Mouse (Mus musculus) subcutaneous adipose tissue, adult 2 months (tissue): ENCODE results near the gene Sars. TPM values are rescaled to one million over a fixed set of nuclear protein-coding genes. Genes with fewer than 3 reads are reported as not detected.

Source experiments
- polyA plus RNA-seq: library from polyadenylated mRNA; depleted of rRNA; stranded (reverse); fragments of >200 nt; gene quantifications from 2 replicates; pipeline ENCODE4 v1.2.3, GENCODE M21; 2012; ENCODE audit warnings: low replicate concordance; rRNA removed

The Sars gene
- 41.3 and 52.4 TPM in 2 replicates for polyA plus RNA-seq

GRCm38 (mm10) chr3:108444698-108445365 is at the start of gene Sars:
Gene Sars (minus strand): TSS chr3:108445209.

GRCm38 (mm10) chr3:108414857-108415830 is 29.9 kb downstream of the Sars start, which contains the start of gene Celsr2:
Gene Celsr2 (minus strand): TSS chr3:108415552.

GRCm38 (mm10) chr3:108383485-108384354 is 61.3 kb downstream of the Sars start, which contains the start of gene Psrc1:
Gene Psrc1 (plus strand): TSS chr3:108383839.

Other genes starting within 250 kb of the Sars start
- 6.8 and 8.5 TPM in 2 replicates for gene Cyb561d1, start 244.0 kb downstream of the Sars start, polyA plus RNA-seq
- 4.9 and 18.9 TPM in 2 replicates for gene Atxn7l2, start 234.3 kb downstream of the Sars start, polyA plus RNA-seq
- 0.20 and 0.55 TPM in 2 replicates for gene Sypl2, start 218.6 kb downstream of the Sars start, polyA plus RNA-seq
- gene Psma5, start 188.3 kb downstream of the Sars start, polyA plus RNA-seq: 69.4 and 79.0 TPM in 2 replicates
- 95.9 and 169 TPM in 2 replicates for gene Sort1, start 161.1 kb downstream of the Sars start, polyA plus RNA-seq
- not detected in 2 replicates for gene Mybphl, start 80.3 kb downstream of the Sars start, polyA plus RNA-seq
- 1.1 and 5.4 TPM in 2 replicates for gene Psrc1, start 61.4 kb downstream of the Sars start, polyA plus RNA-seq
- 5.4 and 20.9 TPM in 2 replicates for gene Celsr2, start 29.7 kb downstream of the Sars start, polyA plus RNA-seq
- 0.29 and 0.37 TPM in 2 replicates for gene 1700013F07Rik, start 88.9 kb upstream of the Sars start, polyA plus RNA-seq
- gene 5330417C22Rik, start 91.3 kb upstream of the Sars start, polyA plus RNA-seq: 0.04 and 1.9 TPM in 2 replicates
- 6.8 and 10.8 TPM in 2 replicates for gene Tmem167b, start 117.3 kb upstream of the Sars start, polyA plus RNA-seq
- gene Taf13, start 126.5 kb upstream of the Sars start, polyA plus RNA-seq: 3.9 and 7.2 TPM in 2 replicates
- 7.1 and 8.7 TPM in 2 replicates for gene Wdr47, start 146.1 kb upstream of the Sars start, polyA plus RNA-seq
- gene Clcc1, start 208.7 kb upstream of the Sars start, polyA plus RNA-seq: 28.8 and 47.1 TPM in 2 replicates